ENCODE assay signal across 27 mouse cellular contexts in genomic region chr2:75789959-75790523, GRCm38 (mm10). TPM values are rescaled to one million over a fixed set of nuclear protein-coding genes. Genes with fewer than 3 reads are reported as not detected.
DNase-seq lines count a peak whose midpoint lies in the region; ATAC-seq lines count a peak whose summit lies in the region.
"Had no signal": no experiment of that assay in that cellular context is flagged by ENCODE, and none has a peak within 500 bp of the region (broad histone marks: within the 10 kb centered on the region; RNA-seq: fewer than 3 reads in every experiment).

No protein-coding gene starts in this region.

- DNase-seq in kidney, postnatal 36 days, result no peak
- peak; percentile 68 for DNase-seq in 416B (ENCODE audit: low read depth)
- peak; percentile 55 for DNase-seq in embryonic facial prominence, embryonic 10.5 days (ENCODE audit: low spot score)
- DNase-seq in limb, embryonic 10.5 days (ENCODE audit: low spot score), result peak; percentile 53
- no peak for DNase-seq in midbrain, embryonic 10.5 days (ENCODE audit: low spot score)
- no peak for DNase-seq in adrenal gland, adult 8-10 months
- DNase-seq in urinary bladder, postnatal 10 days (ENCODE audit: low spot score), result no peak
- DNase-seq: adrenal gland, postnatal 36 days; cerebellum, adult 18-20 months; cerebellum, postnatal 10 days; gastrocnemius, postnatal 25 days; heart, adult 11 months; kidney, postnatal 14 days; left cerebral cortex, postnatal 4 days; right cerebral cortex, postnatal 4 days; thymus, adult 2 months had no signal

- no peaks in the 10 kb centered on the region for H3K9me3 ChIP-seq in kidney, embryonic 14.5 days (ENCODE audit: control insufficient read depth, low read length)
- no peaks in the 10 kb centered on the region for H3K9me3 ChIP-seq in embryonic facial prominence, embryonic 10.5 days
- H3K9me3 ChIP-seq in limb, embryonic 10.5 days (replicated peaks), result no peaks in the 10 kb centered on the region
- H3K9me3 ChIP-seq in midbrain, embryonic 10.5 days (replicated peaks), result no peaks in the 10 kb centered on the region
- H3K9me3 ChIP-seq: heart, embryonic 10.5 days; heart, embryonic 15.5 days; hindbrain, embryonic 12.5 days; intestine, embryonic 15.5 days; lung, embryonic 15.5 days had no signal

- no peak overlapping the region; the same call in 1 of the 2 replicates for H3K4me2 ChIP-seq in kidney, embryonic 14.5 days (replicated peaks; ENCODE audit: low read depth, low read length)
- H3K4me2 ChIP-seq: heart, embryonic 15.5 days; hindbrain, embryonic 12.5 days; intestine, embryonic 15.5 days; liver, embryonic 11.5 days; lung, embryonic 15.5 days; midbrain, embryonic 11.5 days had no signal

- H3K36me3 ChIP-seq in kidney, embryonic 14.5 days (ENCODE audit: control insufficient read depth, insufficient read depth, low read length), result no peaks in the 10 kb centered on the region
- H3K36me3 ChIP-seq in embryonic facial prominence, embryonic 10.5 days (replicated peaks), result no peaks in the 10 kb centered on the region
- no peaks in the 10 kb centered on the region for H3K36me3 ChIP-seq in limb, embryonic 10.5 days
- no peaks in the 10 kb centered on the region for H3K36me3 ChIP-seq in midbrain, embryonic 10.5 days
- H3K36me3 ChIP-seq: heart, embryonic 10.5 days; heart, embryonic 15.5 days; hindbrain, embryonic 12.5 days; intestine, embryonic 15.5 days; lung, embryonic 15.5 days had no signal

- no peak overlapping the region for H3K9ac ChIP-seq in kidney, embryonic 14.5 days (ENCODE audit: low read depth, low read length)
- H3K9ac ChIP-seq: heart, embryonic 15.5 days; hindbrain, embryonic 12.5 days; intestine, embryonic 15.5 days; lung, embryonic 15.5 days had no signal

- H3K4me3 ChIP-seq in kidney, embryonic 14.5 days (ENCODE audit: low read length), result no peak overlapping the region
- no peak overlapping the region for H3K4me3 ChIP-seq in embryonic facial prominence, embryonic 10.5 days
- no peak overlapping the region for H3K4me3 ChIP-seq in limb, embryonic 10.5 days
- no peak overlapping the region for H3K4me3 ChIP-seq in midbrain, embryonic 10.5 days
- H3K4me3 ChIP-seq: heart, embryonic 10.5 days; heart, embryonic 15.5 days; hindbrain, embryonic 12.5 days; intestine, embryonic 15.5 days; lung, embryonic 15.5 days had no signal

- H3K27me3 ChIP-seq in kidney, embryonic 14.5 days (ENCODE audit: control insufficient read depth, insufficient read depth, low read length), result no peaks in the 10 kb centered on the region
- H3K27me3 ChIP-seq in embryonic facial prominence, embryonic 10.5 days (replicated peaks; ENCODE audit: low read depth, poor library complexity, severe bottlenecking), result no peaks in the 10 kb centered on the region
- H3K27me3 ChIP-seq in limb, embryonic 10.5 days (ENCODE audit: low read depth, poor library complexity, severe bottlenecking), result peaks cover 5% of the 10 kb centered on the region; the same call in 1 of the 2 replicates
- no peaks in the 10 kb centered on the region for H3K27me3 ChIP-seq in midbrain, embryonic 10.5 days (ENCODE audit: low read depth, poor library complexity, severe bottlenecking)
- H3K27me3 ChIP-seq: heart, embryonic 15.5 days; hindbrain, embryonic 12.5 days; intestine, embryonic 15.5 days; lung, embryonic 15.5 days had no signal

- ATAC-seq in kidney, embryonic 14.5 days (ENCODE audit: low FRiP score, low TSS enrichment), result peak; percentile 75
- ATAC-seq: forebrain, embryonic 14.5 days; hindbrain, postnatal 0 days; intestine, embryonic 15.5 days; midbrain, embryonic 16.5 days had no signal

- H3K4me1 ChIP-seq in kidney, embryonic 14.5 days (ENCODE audit: control insufficient read depth, insufficient read depth, low read length), result peaks cover 4% of the 10 kb centered on the region; the same call in 1 of the 2 replicates
- H3K4me1 ChIP-seq in embryonic facial prominence, embryonic 10.5 days, result peaks cover 37% of the 10 kb centered on the region
- H3K4me1 ChIP-seq in limb, embryonic 10.5 days, result peaks cover 47% of the 10 kb centered on the region
- no peaks in the 10 kb centered on the region for H3K4me1 ChIP-seq in midbrain, embryonic 10.5 days
- H3K4me1 ChIP-seq: heart, embryonic 15.5 days; intestine, embryonic 15.5 days had no signal

- no peak overlapping the region for H3K27ac ChIP-seq in kidney, embryonic 14.5 days (ENCODE audit: low read depth, low read length)
- H3K27ac ChIP-seq in embryonic facial prominence, embryonic 10.5 days (replicated peaks), result no peak overlapping the region
- H3K27ac ChIP-seq in limb, embryonic 10.5 days, result no peak overlapping the region
- no peak overlapping the region for H3K27ac ChIP-seq in midbrain, embryonic 10.5 days (replicated peaks)
- H3K27ac ChIP-seq: heart, embryonic 10.5 days; heart, embryonic 15.5 days; hindbrain, embryonic 12.5 days; hindbrain, postnatal 0 days; intestine, embryonic 15.5 days; lung, embryonic 15.5 days had no signal

- 10% methylated on average over 14 of the region's 14 CpGs for WGBS in kidney, embryonic 14.5 days
- 29% methylated on average over 14 of the region's 14 CpGs for WGBS in embryonic facial prominence, embryonic 10.5 days
- 16% methylated on average over 14 of the region's 14 CpGs for WGBS in limb, embryonic 10.5 days
- WGBS in midbrain, embryonic 10.5 days, result 62% methylated on average over 14 of the region's 14 CpGs

RNA-seq across cellular contexts. Expression of gene Agps, which starts 41.9 kb away (rescaled TPM):
- polyA plus RNA-seq in kidney, embryonic 14.5 days (2014; fragmentation: Nextera tagmentation; extraction: Ambion mirVana), result 33.9 and 51.3 TPM in 2 replicates
- polyA plus RNA-seq in embryonic facial prominence, embryonic 10.5 days (2016; fragmentation: Nextera tagmentation; extraction: Ambion mirVana), result 48.7 and 52.4 TPM in 2 replicates
- polyA plus RNA-seq in limb, embryonic 10.5 days (2016; fragmentation: Nextera tagmentation; extraction: Ambion mirVana), result 44.5 and 46.6 TPM in 2 replicates
- polyA plus RNA-seq in midbrain, embryonic 10.5 days (2016; fragmentation: Nextera tagmentation; extraction: Ambion mirVana), result 44.5 and 44.9 TPM in 2 replicates
- total RNA-seq in adrenal gland, adult 8-10 months (2022), result 10 to 100 TPM; 36.7 to 39.1 (median 39.1) TPM

Comparison
In these comparisons a context has a peak if more than half of its experiments do, and no peak if none do; other contexts are left out.
1. DNase-seq: peak in 416B (single experiment), embryonic facial prominence, embryonic 10.5 days (single experiment) and limb, embryonic 10.5 days (single experiment); none in kidney, postnatal 36 days (0 of 2), midbrain, embryonic 10.5 days (single experiment), adrenal gland, adult 8-10 months (single experiment) and urinary bladder, postnatal 10 days (single experiment).